Mouse (Mus musculus) CH12.LX (cell line): Measurements from ENCODE around the gene Slc25a20. TPM values are rescaled to one million over a fixed set of nuclear protein-coding genes. Genes with fewer than 3 reads are reported as not detected.

ENCODE experiments used
- DNase-seq: peaks from one replicate; pipeline ENCODE4 v3.0.0-alpha.2; 2013; ENCODE audit errors: extremely low read depth
- H3K27ac ChIP-seq: 2 replicates; pipeline ENCODE4 v1.5.1; 2012; ENCODE audit warnings: low read depth, mild to moderate bottlenecking, control low read depth, moderate library complexity; ENCODE audit not compliant: insufficient read depth
- H3K27me3 ChIP-seq: replicated peaks from 2 replicates; pipeline ENCODE3; 2012; ENCODE audit warnings: inconsistent platforms
- H3K36me3 ChIP-seq, 2 experiments: replicated peaks in 1 of 2; 2 replicates each; pipeline versions ENCODE3 to v1.6.1; 2012; ENCODE audit warnings: inconsistent platforms in 1 of 2, low read length in 1 of 2, mild to moderate bottlenecking in 1 of 2, mixed read lengths in 1 of 2, moderate library complexity in 1 of 2; ENCODE audit not compliant: control insufficient read depth in 1 of 2, insufficient read depth in 1 of 2
- H3K4me1 ChIP-seq, 2 experiments: 2 replicates each; pipeline ENCODE4 v1.6.1; 2012; ENCODE audit warnings: inconsistent platforms in 1 of 2, moderate library complexity in 1 of 2; ENCODE audit not compliant: insufficient read depth in 2 of 2, control insufficient read depth in 1 of 2
- H3K4me2 ChIP-seq: 2 replicates; pipeline ENCODE4 v1.6.1; 2012; ENCODE audit warnings: low read depth, mild to moderate bottlenecking, control low read depth; ENCODE audit not compliant: poor library complexity, insufficient read depth, severe bottlenecking
- H3K4me3 ChIP-seq, 3 experiments: fragments of 150-350 bp in 1 of 3; sonication (generic) in 1 of 3; replicated peaks in 1 of 3; 2 replicates each; pipeline versions ENCODE3 to v1.5.1; 2011 to 2012; ENCODE audit warnings: low read depth in 2 of 3, low read length in 2 of 3, mild to moderate bottlenecking in 2 of 3, moderate library complexity in 2 of 3, control low read depth in 1 of 3, improper control_type of control experiment in 1 of 3, inconsistent platforms in 1 of 3, mixed read lengths in 1 of 3; ENCODE audit not compliant: poor library complexity in 1 of 3
- H3K79me2 ChIP-seq: replicated peaks from 2 replicates; pipeline ENCODE4 v1.6.1; 2012; ENCODE audit warnings: mild to moderate bottlenecking, moderate library complexity; ENCODE audit not compliant: control insufficient read depth, poor library complexity, insufficient read depth, severe bottlenecking; ENCODE audit errors: extremely low read depth
- H3K9ac ChIP-seq: 2 replicates; pipeline ENCODE4 v1.6.1; 2012; ENCODE audit warnings: low read depth, mild to moderate bottlenecking, control low read depth, moderate library complexity; ENCODE audit not compliant: insufficient read depth
- H3K9me3 ChIP-seq: replicated peaks from 2 replicates; pipeline ENCODE3; 2012; ENCODE audit warnings: low read length, inconsistent platforms, mixed read lengths
- BHLHE40 ChIP-seq: IDR thresholded peaks from 2 replicates; pipeline ENCODE4 v1.6.1; 2011; ENCODE audit warnings: mild to moderate bottlenecking, low read depth, low read length, improper control_type of control experiment
- CHD1 ChIP-seq: IDR thresholded peaks from 2 replicates; pipeline ENCODE4 v1.6.1; 2012; ENCODE audit warnings: low read depth, low read length, improper control_type of control experiment, inconsistent platforms
- CHD2 ChIP-seq: IDR thresholded peaks from 2 replicates; pipeline ENCODE4 v1.6.1; 2011; ENCODE audit warnings: low read length, improper control_type of control experiment
- ELF1 ChIP-seq: IDR thresholded peaks from 2 replicates; pipeline ENCODE4 v1.6.1; 2014; ENCODE audit warnings: low read depth, mild to moderate bottlenecking, inconsistent platforms, low read length, improper control_type of control experiment
- ETS1 ChIP-seq: conservative IDR thresholded peaks from 2 replicates; pipeline ENCODE4 v1.6.1; 2012; ENCODE audit warnings: low read depth, mild to moderate bottlenecking, inconsistent platforms, low read length, improper control_type of control experiment, moderate library complexity
- HCFC1 ChIP-seq: IDR thresholded peaks from 2 replicates; pipeline ENCODE4 v1.6.1; 2012; ENCODE audit warnings: low read depth, mild to moderate bottlenecking, inconsistent platforms, low read length, improper control_type of control experiment
- IRF4 ChIP-seq: IDR thresholded peaks from 2 replicates; pipeline ENCODE4 v1.6.1; 2014; ENCODE audit warnings: low read depth, mild to moderate bottlenecking, inconsistent platforms, low read length, improper control_type of control experiment
- JUND ChIP-seq: conservative IDR thresholded peaks from 2 replicates; pipeline ENCODE4 v1.6.1; 2011; ENCODE audit warnings: low read depth, low read length, improper control_type of control experiment
- KAT2A ChIP-seq: IDR thresholded peaks from 2 replicates; pipeline ENCODE4 v1.6.1; 2012; ENCODE audit warnings: low read length, improper control_type of control experiment, inconsistent platforms; ENCODE audit not compliant: insufficient replicate concordance
- MAX ChIP-seq: IDR thresholded peaks from 2 replicates; pipeline ENCODE4 v1.6.1; 2011; ENCODE audit warnings: low read length, improper control_type of control experiment
- MAZ ChIP-seq: IDR thresholded peaks from 2 replicates; pipeline ENCODE4 v1.6.1; 2012; ENCODE audit warnings: low read depth, mild to moderate bottlenecking, inconsistent platforms, low read length, improper control_type of control experiment, moderate library complexity
- MEF2A ChIP-seq: IDR thresholded peaks from 2 replicates; pipeline ENCODE4 v1.6.1; 2014; ENCODE audit warnings: low read depth, mild to moderate bottlenecking, inconsistent platforms, low read length, improper control_type of control experiment, borderline replicate concordance
- NELFE ChIP-seq: IDR thresholded peaks from 2 replicates; pipeline ENCODE4 v1.6.1; 2011; ENCODE audit warnings: low read depth, low read length, improper control_type of control experiment
- PAX5 ChIP-seq: IDR thresholded peaks from 2 replicates; pipeline ENCODE4 v1.6.1; 2012; ENCODE audit warnings: low read length, inconsistent platforms, mixed read lengths
- POLR2AphosphoS2 ChIP-seq: IDR thresholded peaks from 2 replicates; pipeline ENCODE4 v1.6.1; 2011; ENCODE audit warnings: low read depth, low read length, improper control_type of control experiment
- TBP ChIP-seq: conservative IDR thresholded peaks from 2 replicates; pipeline ENCODE4 v1.6.1; 2011; ENCODE audit warnings: low read depth, low read length, improper control_type of control experiment
- TCF12 ChIP-seq: IDR thresholded peaks from 2 replicates; pipeline ENCODE4 v1.6.1; 2014; ENCODE audit warnings: low read depth, mild to moderate bottlenecking, inconsistent platforms, low read length, improper control_type of control experiment
- UBTF ChIP-seq: IDR thresholded peaks from 2 replicates; pipeline ENCODE4 v1.6.1; 2012; ENCODE audit warnings: low read depth, mild to moderate bottlenecking, inconsistent platforms, low read length, improper control_type of control experiment, moderate library complexity
- ZC3H11A ChIP-seq: IDR thresholded peaks from 2 replicates; pipeline ENCODE4 v1.6.1; 2012; ENCODE audit warnings: low read depth, mild to moderate bottlenecking, inconsistent platforms, low read length, improper control_type of control experiment
- ZKSCAN1 ChIP-seq: IDR thresholded peaks from 2 replicates; pipeline ENCODE4 v1.6.1; 2012; ENCODE audit warnings: low read depth, inconsistent platforms, low read length, improper control_type of control experiment, borderline replicate concordance
- dilution Hi-C: fragments of 300-500 bp; cut with MboI; formaldehyde crosslinking; loops from 2 replicates; pipeline ENCODE4 v1.14.3; 2020; ENCODE audit warnings: low sequenced_read_pairs; ENCODE audit not compliant: extremely low pct_unique_long_range_greater_than_20kb, extremely low pct_ligation_motif_present
- in situ Hi-C: fragments of 300-500 bp; cut with MboI; formaldehyde crosslinking; loops from 3 replicates; pipeline ENCODE4 v1.14.3; 2019; ENCODE audit warnings: low sequenced_read_pairs, low pct_ligation_motif_present, low pct_unique_long_range_greater_than_20kb, mixed read lengths
- polyA plus RNA-seq: library from polyadenylated mRNA; unstranded; fragments of >175 nt; gene quantifications from 2 replicates; pipeline ENCODE4 v1.2.1, GENCODE M21; 2012; ENCODE audit warnings: low read depth; ENCODE audit not compliant: insufficient read length
- total RNA-seq, 2 experiments: library from RNA; depleted of rRNA; stranded (reverse); fragments of 300-350 nt in 1 of 2; fragments of >200 nt in 1 of 2; gene quantifications; 2 replicates each; pipeline ENCODE4 v1.2.3; 2012 to 2014

The Slc25a20 gene
- total and polyA plus RNA-seq, 3 experiments, result 15.9 to 18.9 (median 16.7) TPM

GRCm38 (mm10) chr9:108626498-108626897 is 35.4 kb upstream of the Slc25a20 start:
- peaks cover 3% of the 10 kb centered on the region; the same call in 1 of the 2 replicates for H3K79me2 ChIP-seq
- TF ChIP-seq MAZ, result no peak
- H3K4me2 ChIP-seq, result no peak overlapping the region
- no peak overlapping the region for H3K9ac ChIP-seq
- H3K4me1 ChIP-seq, result peaks cover 2 to 7% of the 10 kb centered on the region in 2 experiments; a peak in 1 of 4 replicates
- H3K4me3 ChIP-seq, result no peak overlapping the region
- dilution Hi-C loops (no loop called here), in situ Hi-C loops (no loop called here)
- DNase-seq, result no peak
- H3K36me3 ChIP-seq, result peaks cover 17 to 47% of the 10 kb centered on the region in 2 experiments
- H3K9me3 ChIP-seq, result no peaks in the 10 kb centered on the region
- H3K27ac ChIP-seq, result no peak overlapping the region
- no peaks in the 10 kb centered on the region for H3K27me3 ChIP-seq

- TF ChIP-seq NELFE (no peak), TCF12 (no peak), ZKSCAN1 (no peak), HCFC1 (no peak), ELF1 (no peak), CHD2 (no peak), KAT2A (no peak), MAX (no peak), TBP (no peak), PAX5 (no peak), IRF4 (no peak), JUND (no peak), BHLHE40 (no peak), UBTF (no peak), ETS1 (no peak), MEF2A (no peak), ZC3H11A (no peak), POLR2AphosphoS2 (no peak), CHD1 (no peak), MAZ (no peak)
- Histone ChIP-seq H3K36me3 (peaks cover 17 to 52% of the 10 kb centered on the region in 2 experiments), H3K4me3 (no peak overlapping the region), H3K79me2 (peaks cover 4% of the 10 kb centered on the region; the same call in 1 of the 2 replicates), H3K9me3 (no peaks in the 10 kb centered on the region), H3K27ac (no peak overlapping the region), H3K27me3 (no peaks in the 10 kb centered on the region), H3K4me2 (no peak overlapping the region), H3K9ac (no peak overlapping the region), H3K4me1 (peaks cover 2 to 19% of the 10 kb centered on the region in 2 experiments; a peak in 2 of 4 replicates)
- dilution Hi-C loops (no loop called here), in situ Hi-C loops (no loop called here)
- DNase-seq, result no peak
Observed at GRCm38 (mm10) chr9:108628141-108628540, 33.7 kb upstream of the Slc25a20 start.
